Mouse (Mus musculus): ENCODE results near the gene Prh1.
"Not testable (repeated sequence)": the region's sequence is repeated elsewhere in the genome, so short reads cannot be mapped to it uniquely, and the experiment has no call there.

The Prh1 gene

GRCm38 (mm10) chr6:132569509-132569908 is at the start of gene Prh1:
Gene Prh1, plus strand, starts transcription at chr6:132569809.
- DNase-seq (ENCODE audit: low spot score), result not testable (repeated sequence)

- not testable (repeated sequence) for DNase-seq (ENCODE audit: low spot score)
These were observed 26.0 kb downstream of the Prh1 start, which contains the start of gene Prp2 for GRCm38 (mm10) chr6:132595613-132596012. Gene Prp2, plus strand, starts transcription at chr6:132595913.

All from MN1 (cell line).